Comparison of ENCODE assay signal across 8 mouse cellular contexts in genomic region chr7:142387419-142388148, GRCm38 (mm10). TPM values are rescaled to one million over a fixed set of nuclear protein-coding genes. Genes with fewer than 3 reads are reported as not detected.
DNase-seq lines count a peak whose midpoint lies in the region; ATAC-seq lines count a peak whose summit lies in the region.

Gene Ctsd, minus strand, starts transcription at chr7:142388038.

- no peaks in the 10 kb centered on the region for H3K9me3 ChIP-seq in megakaryocyte, embryonic 14.5 days

- peak; percentile 72 for ATAC-seq in common myeloid progenitor, adult 5-6 weeks (replicated peaks; ENCODE audit: low read depth, poor library complexity, severe bottlenecking)

- H3K4me3 ChIP-seq in megakaryocyte, embryonic 14.5 days (replicated peaks) = peak within 1 kb of the TSS; percentile 98

- peaks cover 91% of the 10 kb centered on the region for H3K4me1 ChIP-seq in megakaryocyte, embryonic 14.5 days

- H3K27me3 ChIP-seq in megakaryocyte, embryonic 14.5 days (replicated peaks) = no peaks in the 10 kb centered on the region

- DNase-seq in ZHBTc4 (ENCODE audit: low read depth, low spot score) = peak; percentile 99
- peak; percentile 97 to 98 for DNase-seq in gastrocnemius, adult 8-10 months (ENCODE audit: low spot score in 2 of 2)
- peak; percentile 78 for DNase-seq in hindlimb bud, embryonic 11.5 days (ENCODE audit: extremely low spot score, low read depth, low spot score)
- peak; percentile 91 to 98 for DNase-seq in left cerebral cortex, adult 8-10 months (ENCODE audit: low spot score in 2 of 2)
- DNase-seq in right cerebral cortex, postnatal 10 days (ENCODE audit: low spot score in 2 of 2) = peak; percentile 98 to 99
- DNase-seq in urinary bladder, postnatal 25 days (ENCODE audit: low spot score) = peak; percentile 96

- peaks cover 45% of the 10 kb centered on the region for H3K36me3 ChIP-seq in megakaryocyte, embryonic 14.5 days (replicated peaks; ENCODE audit: low read length)

RNA-seq across cellular contexts. Expression of gene Ctsd, which starts in this region (rescaled TPM):
- 114 and 134 TPM in 2 replicates for total RNA-seq in common myeloid progenitor, adult 5-6 weeks (2017)
- total RNA-seq in gastrocnemius, adult 8-10 months (2022) = 100 to 1,000 TPM; 443 to 485 (median 471) TPM
- total RNA-seq in left cerebral cortex, adult 8-10 months (2022) = 1,000 to 10,000 TPM in 1 of 4 experiments, 100 to 1,000 TPM in 3; 328 to 1,203 (median 591) TPM
- polyA plus RNA-seq in megakaryocyte, embryonic 14.5 days (2012; ENCODE audit: insufficient read depth, low replicate concordance) = 432 and 816 TPM in 2 replicates

Comparison
In these comparisons a context has a peak if more than half of its experiments do, and no peak if none do; other contexts are left out.
1. Peak in every context shown above with its lines: DNase-seq, ATAC-seq and H3K4me3 ChIP-seq.